Mouse (Mus musculus) testis, adult 2 months (tissue): ENCODE results near the gene Nsg2.

ENCODE experiments used
- CTCF ChIP-seq: fragments of 200-500 bp; IDR thresholded peaks from 2 replicates; pipeline ENCODE4 v1.5.1; 2012; ENCODE audit warnings: low read depth, mild to moderate bottlenecking, inconsistent platforms, low read length, moderate library complexity; ENCODE audit not compliant: control insufficient read depth, insufficient read depth, insufficient replicate concordance
- POLR2A ChIP-seq: fragments of 200-500 bp; IDR thresholded peaks from 2 replicates; pipeline ENCODE4 v1.6.1; 2012; ENCODE audit warnings: low read depth, mild to moderate bottlenecking, inconsistent platforms, low read length, moderate library complexity; ENCODE audit not compliant: control insufficient read depth

- TF ChIP-seq POLR2A = no peak
- TF ChIP-seq CTCF = no peak
Observed at GRCm38 (mm10) chr11:32083462-32083861, 83.2 kb downstream of the Nsg2 start.
